Mouse (Mus musculus) mature B cell (primary cell): Measurements from ENCODE around the gene Gm10198.

Experiments
- in situ Hi-C: fragments of 300-500 bp; cut with MboI; formaldehyde crosslinking; loops from 2 replicates; pipeline ENCODE4 v1.14.3; 2019

Gm10198 gene

GRCm38 (mm10) chr13:111592485-111592884 lies at the start of gene Gm10198:
Gene Gm10198, plus strand, starts transcription at chr13:111592785.
- in situ Hi-C loops, result no loop called here

GRCm38 (mm10) chr13:111545286-111545685 lies 47.3 kb upstream of the Gm10198 start:
- in situ Hi-C loops, result loop anchor here (25.0 kb wide), 1 partner anchor 717 kb away; no protein-coding TSS in a partner anchor

- in situ Hi-C loops, result no loop called here
These were observed 39.8 kb upstream of the Gm10198 start for GRCm38 (mm10) chr13:111552769-111553168.

- in situ Hi-C loops, result no loop called here
These were observed 39.4 kb upstream of the Gm10198 start for GRCm38 (mm10) chr13:111553182-111553581.

GRCm38 (mm10) chr13:111553941-111554340 lies 38.6 kb upstream of the Gm10198 start:
- in situ Hi-C loops, result no loop called here

GRCm38 (mm10) chr13:111555333-111555732 lies 37.3 kb upstream of the Gm10198 start:
- in situ Hi-C loops, result no loop called here

GRCm38 (mm10) chr13:111556375-111556774 lies 36.2 kb upstream of the Gm10198 start:
- in situ Hi-C loops, result no loop called here

- in situ Hi-C loops, result no loop called here
These were observed 32.4 kb upstream of the Gm10198 start for GRCm38 (mm10) chr13:111560152-111560551.

- in situ Hi-C loops, result no loop called here
These were observed 30.0 kb upstream of the Gm10198 start for GRCm38 (mm10) chr13:111562595-111562994.

GRCm38 (mm10) chr13:111574196-111574595 lies 18.4 kb upstream of the Gm10198 start:
- in situ Hi-C loops, result no loop called here

- in situ Hi-C loops, result no loop called here
These were observed 15.4 kb upstream of the Gm10198 start for GRCm38 (mm10) chr13:111577177-111577576.

GRCm38 (mm10) chr13:111580054-111580453 lies 12.5 kb upstream of the Gm10198 start:
- in situ Hi-C loops, result no loop called here

- in situ Hi-C loops, result no loop called here
These were observed 5.5 kb downstream of the Gm10198 start for GRCm38 (mm10) chr13:111598111-111598510.

GRCm38 (mm10) chr13:111601383-111601782 lies 8.8 kb downstream of the Gm10198 start:
- in situ Hi-C loops, result no loop called here

- in situ Hi-C loops, result no loop called here
These were observed 12.2 kb downstream of the Gm10198 start for GRCm38 (mm10) chr13:111604826-111605225.

- in situ Hi-C loops, result no loop called here
These were observed 23.9 kb downstream of the Gm10198 start for GRCm38 (mm10) chr13:111616168-111617125.

- in situ Hi-C loops, result no loop called here
These were observed 27.8 kb downstream of the Gm10198 start for GRCm38 (mm10) chr13:111620433-111620832.

GRCm38 (mm10) chr13:111622425-111622824 lies 29.8 kb downstream of the Gm10198 start:
- in situ Hi-C loops, result no loop called here

- in situ Hi-C loops, result no loop called here
These were observed 30.5 kb downstream of the Gm10198 start for GRCm38 (mm10) chr13:111623112-111623511.

GRCm38 (mm10) chr13:111624115-111624514 lies 31.5 kb downstream of the Gm10198 start:
- in situ Hi-C loops, result no loop called here

- in situ Hi-C loops, result no loop called here
These were observed 41.9 kb downstream of the Gm10198 start for GRCm38 (mm10) chr13:111634163-111635160.

- in situ Hi-C loops, result no loop called here
These were observed 47.7 kb downstream of the Gm10198 start for GRCm38 (mm10) chr13:111640319-111640718.
